Mouse (Mus musculus) natural killer cell, adult 2 months (primary cell): Measurements from ENCODE around the gene Fignl2.

Experiments
- DNase-seq, 2 experiments: peaks; one replicate each; pipeline ENCODE4 v3.0.0; 2022; ENCODE audit warnings: low spot score in 2 of 2

The Fignl2 gene

DNA sequence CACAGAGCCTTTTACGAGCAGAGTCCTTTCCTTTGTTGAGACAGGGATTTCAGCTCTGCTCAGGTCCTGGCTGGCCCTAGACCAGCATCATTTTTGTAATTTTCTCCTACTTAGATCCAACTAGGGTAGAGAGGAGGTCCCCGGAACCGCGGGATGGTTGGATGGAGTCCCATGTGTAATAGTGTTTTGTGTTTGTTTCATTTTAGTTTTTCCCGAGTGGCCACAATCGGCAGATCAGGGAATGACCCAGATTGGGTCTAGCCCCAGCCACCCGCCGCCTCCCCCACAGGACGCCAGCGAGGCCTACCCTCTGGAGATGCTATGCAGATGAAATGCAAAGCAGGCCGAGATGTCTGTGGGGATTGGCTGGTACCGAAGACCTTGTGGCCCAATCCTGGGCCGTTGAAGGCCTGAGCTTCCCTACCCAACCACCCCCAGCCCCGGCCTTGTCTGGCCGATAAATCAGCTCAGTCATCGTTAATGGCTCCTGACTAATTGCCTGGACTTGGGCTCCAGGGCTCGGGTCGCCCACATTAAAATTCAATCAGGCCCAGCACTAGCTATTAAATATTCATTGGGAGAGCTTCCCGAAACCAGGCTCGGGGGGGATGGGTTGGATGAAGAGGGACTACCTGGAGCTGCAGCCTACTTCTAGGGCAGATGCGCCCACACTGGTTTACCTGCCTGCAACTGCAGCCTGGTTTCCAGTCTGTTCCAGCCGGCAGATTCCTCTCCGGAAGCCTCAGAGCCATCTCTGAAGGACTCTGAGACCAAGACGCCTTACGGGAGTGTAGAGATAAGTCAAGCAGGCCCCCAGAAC is 14.7 kb upstream of the Fignl2 start:
- DNase-seq: no peak

DNA sequence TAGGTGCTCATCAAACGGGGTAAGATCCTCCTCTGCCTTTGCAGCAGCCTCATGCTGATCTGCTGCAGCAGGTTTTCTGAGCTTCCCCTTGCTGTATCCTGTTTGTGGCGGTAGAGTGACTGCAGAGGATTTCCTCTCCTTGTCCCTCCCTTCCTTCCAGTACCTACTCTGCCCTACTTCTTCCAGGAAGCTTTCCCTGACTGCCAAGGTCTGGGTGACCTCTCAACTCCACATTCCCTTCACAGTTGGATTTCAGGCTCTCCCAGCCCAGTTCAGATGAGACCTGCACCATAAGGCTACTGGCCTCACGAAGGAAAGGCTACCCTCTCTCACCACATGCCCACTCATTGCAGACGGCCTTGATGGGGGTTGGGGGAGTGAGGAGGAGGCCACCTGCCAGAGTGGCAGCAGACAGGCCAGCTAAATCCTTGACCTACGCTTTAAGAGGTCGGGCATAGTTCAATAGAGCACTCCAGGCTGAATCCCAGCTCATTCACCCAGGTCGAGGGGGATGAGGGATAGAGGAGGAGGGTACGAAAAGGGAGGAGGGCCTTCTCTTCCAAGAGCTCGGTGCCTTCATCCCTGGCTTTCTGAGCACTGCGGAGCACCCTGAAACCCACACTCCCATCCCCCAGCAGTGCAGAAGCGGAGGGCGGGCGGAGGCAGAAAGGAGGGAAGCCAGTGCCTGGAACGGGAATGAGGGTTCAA is 13.9 kb upstream of the Fignl2 start:
- DNase-seq: no peak

DNA sequence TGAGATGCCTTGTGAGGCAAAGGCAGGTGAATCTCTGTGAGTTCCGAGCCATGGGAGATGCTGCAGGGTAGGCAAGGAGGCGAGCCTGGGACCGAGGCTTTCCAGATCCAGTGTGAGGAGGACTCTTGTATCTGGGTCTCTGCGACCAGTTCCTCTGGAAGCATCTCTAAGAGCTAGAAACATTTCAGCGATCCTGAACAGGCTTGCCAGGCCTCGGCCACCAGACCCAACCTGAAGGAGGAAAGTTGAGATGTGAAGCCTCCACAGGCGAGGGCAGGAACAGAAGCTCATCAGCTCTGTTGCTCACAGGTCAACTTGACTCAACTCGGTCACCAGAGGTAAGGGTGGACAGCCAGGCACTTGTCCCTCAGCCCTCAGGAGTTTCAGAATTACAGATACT is 13.2 kb upstream of the Fignl2 start:
- no peak for DNase-seq

DNA sequence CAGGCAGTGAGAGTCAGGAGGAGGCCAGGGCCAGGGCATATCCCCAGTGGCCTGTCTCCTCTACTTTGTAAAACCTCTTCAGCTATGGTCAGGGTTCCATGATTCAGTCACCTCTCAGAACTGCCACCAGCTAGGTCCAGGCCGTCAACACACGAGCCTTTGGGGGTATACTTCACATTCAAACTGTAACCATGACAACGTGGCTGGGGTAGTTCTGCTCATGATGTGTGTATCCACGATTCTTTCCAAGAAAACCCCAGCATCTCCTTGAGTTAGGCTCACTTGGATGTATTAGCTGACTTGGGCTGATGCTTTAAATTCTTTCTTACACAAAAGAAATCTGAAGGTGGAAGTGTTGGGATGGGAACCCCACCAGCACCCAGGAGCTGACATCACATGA is 9.9 kb upstream of the Fignl2 start:
- DNase-seq: no peak

DNA sequence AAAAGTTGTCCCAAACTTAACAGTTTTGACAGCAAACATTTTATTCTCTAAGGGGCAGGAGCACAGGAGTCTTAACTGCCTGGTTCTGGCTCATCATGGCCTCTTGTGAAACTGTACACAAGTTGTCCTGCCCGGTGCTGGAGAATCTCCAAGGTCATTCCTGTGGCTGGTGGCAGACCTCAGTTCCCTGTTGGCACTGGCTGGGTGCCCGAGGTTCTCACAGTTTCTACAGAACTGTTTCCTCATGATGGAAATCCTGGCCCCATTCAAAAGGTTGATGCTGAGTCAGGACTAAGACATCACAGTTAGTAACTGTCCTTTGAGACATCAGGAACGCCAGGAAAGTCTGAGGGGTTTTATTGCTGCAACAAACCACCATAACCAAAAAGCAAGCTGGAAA is 8.6 kb upstream of the Fignl2 start:
- DNase-seq: no peak

DNA sequence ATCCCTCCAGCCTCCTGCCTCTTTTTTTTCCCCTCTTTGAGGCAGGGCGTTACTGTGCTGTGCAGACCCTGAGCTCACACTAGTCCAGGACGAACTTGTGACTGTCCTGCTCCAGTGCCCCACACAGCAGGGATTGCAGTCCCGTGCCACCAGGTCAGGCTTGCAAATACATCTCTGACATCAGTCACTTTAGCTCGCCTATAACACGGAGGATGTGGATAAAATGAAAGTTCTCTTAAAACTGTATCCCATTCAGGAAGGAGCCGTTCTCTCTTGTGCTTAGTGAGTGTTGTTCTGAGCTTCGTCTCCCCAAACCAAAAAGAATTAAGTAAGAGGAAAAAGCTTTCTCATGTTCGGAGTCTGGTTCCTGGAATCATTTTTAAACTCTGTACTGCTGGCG is 8.1 kb upstream of the Fignl2 start:
- no peak for DNase-seq

DNA sequence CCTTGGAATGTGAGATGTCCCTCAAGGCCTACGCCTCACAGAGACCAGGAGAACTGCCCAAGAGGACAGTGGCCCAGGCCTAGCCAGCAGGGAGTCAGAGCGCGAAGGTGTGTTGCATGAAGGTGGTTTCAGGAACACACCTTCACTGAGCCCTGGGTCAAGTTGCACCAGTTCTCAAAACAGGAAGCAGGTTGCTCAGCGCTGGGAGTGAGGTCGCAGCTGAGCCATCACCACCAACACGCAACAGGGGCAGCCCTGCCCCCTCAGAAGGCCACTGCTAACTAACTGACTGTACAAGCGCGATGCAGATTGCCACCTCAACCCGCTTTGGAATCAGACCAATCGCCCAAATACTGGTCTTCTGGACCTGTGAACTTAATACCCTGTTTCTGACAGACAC is 6.1 kb upstream of the Fignl2 start:
- no peak for DNase-seq

DNA sequence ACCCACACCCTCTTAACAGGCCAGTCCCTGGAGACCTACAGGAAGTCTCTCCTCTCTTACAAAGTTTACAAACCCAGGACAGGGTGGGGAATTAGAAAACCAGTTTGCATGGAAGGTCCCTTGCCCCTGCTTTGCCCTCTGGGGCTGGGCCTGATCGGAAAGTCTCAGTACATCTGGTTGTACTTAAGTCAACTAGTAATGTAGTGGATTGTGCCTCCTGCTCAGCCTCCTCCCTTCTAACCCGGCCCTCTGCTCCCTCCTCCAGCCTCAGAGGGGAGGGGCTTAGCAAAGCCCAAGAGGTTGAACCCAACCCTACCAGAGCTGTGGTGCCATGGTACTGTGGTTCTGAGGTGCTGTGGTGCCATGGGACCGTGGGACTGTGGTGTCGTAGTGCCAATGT is 3.9 kb upstream of the Fignl2 start:
- DNase-seq: no peak

DNA sequence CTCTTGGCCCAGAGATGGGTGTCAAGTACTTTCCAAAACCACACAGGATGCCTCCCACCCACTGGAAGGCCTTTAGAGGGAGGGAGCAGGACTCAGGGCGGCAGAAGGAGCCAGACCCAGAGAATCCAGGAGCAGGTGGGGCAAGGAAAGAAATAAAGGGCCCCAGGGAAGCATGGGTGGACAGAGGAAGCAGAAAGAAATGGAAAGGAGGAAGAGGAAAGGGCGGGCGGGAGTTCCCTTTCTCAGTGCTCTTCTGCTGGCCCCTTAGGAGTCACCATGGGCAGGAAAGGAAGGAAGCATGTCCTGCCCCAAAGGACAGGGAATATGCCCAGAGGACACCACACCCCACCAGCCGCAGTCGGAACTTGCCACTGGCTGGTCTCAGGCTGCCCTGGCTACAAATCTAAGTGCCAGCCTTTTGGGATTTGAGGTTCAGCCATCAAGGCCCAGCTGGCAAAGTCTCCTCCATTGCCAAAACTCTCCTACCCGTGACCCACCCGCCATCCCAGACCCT is 2.7 kb upstream of the Fignl2 start:
- DNase-seq: no peak

DNA sequence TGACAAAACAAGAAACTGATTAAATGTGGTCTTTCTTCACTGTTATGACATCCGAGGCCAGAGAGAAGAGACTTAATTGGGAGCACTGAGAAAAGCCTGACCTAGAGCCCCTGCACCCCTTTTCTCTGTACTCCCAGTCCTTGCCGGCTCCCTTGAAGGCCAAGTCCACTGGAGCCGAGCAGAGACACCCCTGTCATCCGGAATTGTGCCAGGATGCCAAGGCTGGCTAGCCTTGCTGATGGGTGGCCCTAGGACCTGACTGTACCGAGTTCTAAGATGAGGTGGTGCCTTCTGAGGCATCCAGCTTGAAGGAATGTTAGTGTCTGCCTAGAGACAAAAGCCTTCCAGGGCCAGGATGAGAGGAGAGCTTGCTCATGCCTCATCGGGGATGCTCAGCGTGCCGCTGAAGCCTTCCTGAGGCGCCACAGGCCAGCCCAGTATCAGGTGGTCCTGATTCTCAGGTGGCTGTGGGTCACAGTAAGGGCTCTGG is 1.7 kb upstream of the Fignl2 start:
- no peak for DNase-seq

DNA sequence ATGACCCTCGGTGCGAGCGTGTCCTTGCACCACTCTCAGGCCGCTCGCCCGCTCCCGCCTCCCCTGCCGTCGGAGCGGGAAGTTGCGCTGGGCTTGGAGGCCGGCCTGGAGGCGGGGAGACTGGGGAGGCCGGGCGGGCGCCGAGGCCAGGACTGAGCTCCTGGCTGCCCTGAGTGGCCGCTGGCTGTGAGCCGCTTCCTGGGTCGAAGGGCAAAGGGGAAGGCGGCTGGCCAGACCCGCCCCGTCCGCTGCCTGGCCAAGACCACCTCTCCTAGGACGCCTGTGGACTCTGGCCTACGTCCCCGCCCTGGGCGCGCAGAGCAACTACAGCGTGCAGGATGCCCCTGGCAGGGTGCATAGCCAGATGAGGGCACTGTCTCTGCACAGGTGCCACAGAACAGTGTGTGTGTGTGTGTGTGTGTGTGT is 377 bp upstream of the Fignl2 start:
- peak in 1 of 2 experiments; percentile 17 for DNase-seq

DNA sequence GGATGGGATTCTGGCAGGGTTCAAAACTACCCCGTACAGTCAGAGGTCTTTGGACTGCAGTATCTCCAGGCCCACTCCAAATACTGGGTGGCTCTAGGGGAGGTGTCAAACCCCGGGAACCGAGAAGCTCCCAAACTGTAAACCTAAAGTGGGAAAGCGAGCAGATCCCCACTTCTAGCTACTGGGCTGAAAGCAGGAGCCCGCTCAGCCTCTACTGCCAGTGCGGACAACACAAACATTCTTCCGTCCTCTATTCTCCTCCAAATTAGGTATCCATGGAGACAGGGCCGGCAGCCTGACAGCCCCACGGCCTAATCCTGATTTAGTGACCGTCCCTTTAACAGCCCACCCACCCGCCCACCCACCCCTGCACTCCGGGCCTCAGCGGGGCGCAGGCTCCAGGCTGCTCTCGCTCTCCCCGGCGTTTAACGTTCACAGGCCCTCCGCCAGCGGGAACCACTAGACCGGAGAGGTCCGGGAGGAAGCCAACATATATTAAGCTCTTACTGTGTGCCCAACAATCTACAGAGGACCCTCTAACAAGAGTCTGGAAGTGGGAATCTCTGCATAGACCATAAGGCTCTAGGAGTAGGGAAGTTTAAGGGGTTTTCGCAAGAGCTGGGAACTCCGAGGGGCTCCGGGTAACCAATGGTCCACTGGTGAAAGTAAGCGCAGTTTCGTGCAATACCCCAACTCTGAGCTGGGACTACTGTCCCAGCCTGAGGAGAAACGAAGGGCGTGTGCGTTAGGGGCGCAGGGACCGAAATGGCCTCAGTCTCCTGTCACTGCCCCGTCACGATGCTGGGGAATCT is 1.2 kb downstream of the Fignl2 start:
- no peak for DNase-seq

DNA sequence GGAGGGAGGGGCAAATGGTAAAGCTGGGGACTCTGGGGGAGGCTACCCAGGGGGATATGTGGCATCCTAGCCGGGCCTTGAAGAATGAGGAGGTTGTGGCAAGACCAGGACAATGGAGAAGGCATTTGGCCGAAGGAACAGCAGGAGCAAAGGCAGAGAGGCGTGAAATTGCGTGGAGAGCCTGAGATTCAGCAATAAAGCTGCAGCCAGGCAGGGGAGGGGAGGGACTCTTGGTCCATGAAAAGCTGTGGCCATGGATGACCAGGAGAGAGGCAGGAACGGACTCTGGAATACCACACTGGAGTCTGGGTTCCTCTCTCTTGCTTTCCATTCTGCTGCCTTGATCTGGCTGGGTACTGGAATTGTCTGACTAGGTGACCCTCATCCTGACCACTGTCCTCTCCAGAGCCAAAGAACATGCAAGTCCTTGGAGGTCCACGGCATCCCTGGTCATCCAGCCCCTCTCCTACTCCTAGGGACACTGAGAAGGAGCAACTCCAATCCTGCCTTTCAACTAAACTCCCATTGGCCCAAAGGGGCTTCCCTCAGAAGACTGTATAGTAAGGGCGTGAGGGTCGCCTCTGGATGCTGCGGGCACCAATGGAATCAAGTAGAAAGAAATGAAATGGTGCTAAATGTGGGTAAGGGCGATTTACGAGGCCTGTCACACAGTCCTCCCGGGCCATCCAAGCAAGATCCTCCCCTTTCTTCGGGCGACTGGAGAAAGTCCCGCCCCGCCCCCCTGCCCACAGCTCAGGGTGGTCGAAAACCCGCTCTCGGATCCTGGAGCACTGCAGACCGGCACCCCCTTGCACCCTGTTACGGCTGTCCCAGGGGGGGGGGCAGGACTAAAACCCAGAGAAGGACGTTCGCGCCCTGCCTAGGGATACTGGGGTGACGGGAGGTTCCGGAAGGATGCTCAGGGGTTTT is 2.0 kb downstream of the Fignl2 start:
- DNase-seq: no peak

DNA sequence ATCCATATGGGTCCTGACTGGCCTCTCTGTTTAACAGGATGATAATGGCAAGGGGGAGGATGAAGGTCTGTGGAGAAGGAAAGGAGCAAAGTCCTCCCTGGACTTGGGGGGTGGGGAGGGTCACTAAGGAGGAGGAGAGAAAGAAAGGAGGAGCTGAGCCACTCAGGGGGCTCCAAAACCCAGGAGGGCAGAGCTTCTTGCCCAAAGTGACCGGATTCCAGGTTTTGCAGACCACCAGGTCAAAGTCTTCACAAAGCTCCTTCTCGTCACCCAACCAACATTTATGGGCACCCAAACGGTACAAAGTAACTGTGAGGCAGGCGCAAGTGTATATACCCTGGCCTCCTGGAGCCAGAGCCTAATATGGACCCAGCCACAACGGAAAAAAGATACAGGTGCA is 2.7 kb downstream of the Fignl2 start:
- DNase-seq: no peak

DNA sequence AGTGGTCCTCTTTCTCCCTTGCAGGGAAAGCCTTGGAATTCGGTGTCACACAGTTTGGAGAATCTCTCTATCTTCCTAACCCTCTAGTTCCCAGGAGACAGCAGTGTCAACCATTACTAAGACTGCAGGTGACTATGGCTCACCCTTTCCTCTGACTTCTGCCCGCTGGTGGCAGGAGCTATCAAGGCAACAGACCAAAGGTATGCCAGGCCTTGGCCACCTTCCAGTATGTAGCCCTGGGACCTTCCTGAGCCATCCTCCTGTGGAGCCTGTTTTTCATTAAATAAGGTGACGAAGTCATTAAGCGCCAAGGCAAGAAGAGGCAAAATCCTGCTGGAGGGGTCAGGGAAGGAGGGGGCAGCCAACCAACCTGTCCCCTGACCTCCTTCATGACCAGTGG is 3.2 kb downstream of the Fignl2 start:
- DNase-seq: no peak

DNA sequence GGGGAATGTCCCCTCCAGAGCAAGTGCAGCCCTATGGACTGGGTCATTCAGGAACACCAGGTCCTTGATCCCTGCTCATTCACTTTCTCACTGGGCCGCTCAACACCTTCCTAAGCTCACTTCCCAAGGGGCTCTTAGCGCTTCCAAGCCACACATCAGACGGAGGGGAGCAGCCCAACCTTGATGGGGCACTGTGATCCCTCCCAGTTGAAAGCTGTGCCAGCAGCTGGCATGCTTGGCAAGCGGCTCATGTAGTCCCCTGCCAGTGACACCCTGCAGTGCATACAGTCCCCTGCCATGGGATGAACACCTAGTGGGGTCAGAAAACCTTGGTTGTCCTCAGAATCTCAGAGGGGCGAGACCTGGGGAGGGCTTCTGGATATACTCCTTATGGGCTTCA is 4.3 kb downstream of the Fignl2 start:
- DNase-seq: no peak

DNA sequence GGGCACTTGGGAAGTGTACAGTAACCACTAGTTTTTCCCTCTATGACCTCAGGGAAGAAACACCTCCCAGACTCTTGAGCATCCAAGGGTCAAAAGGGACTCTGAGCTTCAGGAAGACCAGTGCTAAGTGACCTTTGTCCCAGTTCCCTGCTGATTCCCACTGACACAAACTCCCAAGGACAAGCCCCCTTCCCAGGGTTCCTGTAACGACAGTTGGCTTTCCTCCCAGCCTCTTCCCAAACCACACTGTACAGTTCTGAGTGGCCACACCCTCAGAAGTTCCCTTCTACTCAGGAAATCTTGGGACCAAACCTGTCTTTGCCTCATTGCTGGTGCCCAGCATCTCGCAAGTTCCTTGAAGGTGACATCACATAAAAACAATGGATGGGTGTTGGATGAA is 5.6 kb downstream of the Fignl2 start:
- no peak for DNase-seq

DNA sequence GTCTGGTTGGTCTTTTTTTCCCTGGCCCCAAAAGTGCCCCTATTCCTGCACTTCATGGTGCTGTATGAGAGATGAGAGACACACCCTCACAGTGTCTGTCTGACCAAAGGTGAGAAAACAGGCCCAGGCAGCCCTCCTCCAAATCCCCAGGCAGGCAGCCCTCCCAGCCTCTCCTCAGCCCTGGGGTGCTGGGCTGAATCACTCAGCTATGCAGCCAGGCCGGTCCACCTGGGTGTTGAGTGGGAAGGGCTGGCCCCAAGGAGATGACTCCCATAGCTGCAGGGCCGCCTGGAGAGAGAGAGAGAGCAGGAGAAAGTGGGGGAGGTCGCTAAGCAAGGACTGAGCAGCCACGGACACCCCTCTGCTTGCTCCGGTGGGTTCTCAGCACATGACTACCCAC is 7.6 kb downstream of the Fignl2 start:
- no peak for DNase-seq

DNA sequence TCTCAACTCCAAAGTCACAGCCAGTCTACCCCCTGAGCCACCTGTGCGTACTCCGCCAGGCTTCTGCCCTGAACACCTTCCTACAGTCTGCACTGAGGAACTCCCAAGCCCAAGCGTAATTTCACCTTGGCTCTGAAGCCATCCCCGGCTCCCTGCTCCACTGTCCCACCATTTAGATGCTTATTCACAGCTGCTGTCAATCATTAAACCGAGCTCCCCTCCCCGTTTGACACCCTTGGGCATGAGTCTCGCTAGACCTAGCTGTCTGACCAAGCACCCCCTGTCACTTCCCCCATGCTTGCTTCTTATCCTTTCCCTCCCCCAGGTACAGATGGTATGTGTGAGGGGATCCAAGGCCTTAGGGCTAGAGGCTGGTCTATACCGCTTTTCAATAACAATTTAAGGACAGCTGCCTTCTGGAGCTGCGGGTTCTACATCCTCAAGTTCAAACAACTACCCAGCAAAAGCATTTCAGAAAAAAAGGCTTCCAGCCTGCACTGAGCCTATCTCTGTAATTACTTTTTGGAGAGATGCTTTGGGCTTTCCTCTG is 8.7 kb downstream of the Fignl2 start:
- DNase-seq: no peak

DNA sequence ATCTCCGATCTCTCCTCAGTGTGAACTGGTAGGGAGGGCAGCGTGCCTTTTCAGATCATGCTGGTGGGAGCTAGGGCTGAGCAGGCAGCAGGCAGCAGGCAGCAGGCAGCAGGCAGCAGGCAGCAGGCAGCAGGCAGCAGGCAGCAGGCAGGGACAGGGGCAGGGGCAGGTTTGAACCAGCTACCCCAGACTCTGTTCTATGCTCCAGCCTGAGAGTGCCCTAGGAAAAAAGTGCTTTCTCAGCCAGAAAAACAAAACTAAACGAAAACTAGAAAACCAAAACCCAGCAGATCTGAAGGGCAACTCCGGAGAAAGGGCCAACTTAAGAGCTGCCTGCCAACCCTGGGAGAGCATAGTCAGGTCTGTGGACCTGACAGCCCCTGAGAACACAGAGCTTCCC is 9.7 kb downstream of the Fignl2 start:
- DNase-seq: no peak

DNA sequence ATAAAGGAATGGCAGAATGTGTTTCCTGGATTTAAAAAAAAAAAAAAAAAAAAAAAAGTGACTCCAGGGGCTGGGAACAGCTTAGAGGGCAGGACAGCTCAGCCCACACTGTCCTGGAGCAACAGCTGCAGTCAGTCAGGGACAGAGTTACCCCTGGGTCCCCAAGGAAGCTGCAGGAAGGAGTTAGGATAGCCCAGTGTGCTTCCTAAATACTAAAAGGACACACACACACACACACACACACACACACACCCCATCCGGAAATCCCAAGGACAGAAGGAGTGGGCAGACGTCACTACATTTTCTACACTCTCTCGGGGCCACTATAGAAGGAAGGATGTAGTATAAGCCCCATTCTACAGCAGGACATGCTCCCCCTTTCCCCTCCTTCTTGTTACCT is 10.3 kb downstream of the Fignl2 start:
- DNase-seq: no peak
